Mouse (Mus musculus) kidney, postnatal 0 days (tissue): ENCODE measurements at regions not wholly inside any gene's neighbourhood (a gene's known extent, or its start where the extent isn't known, plus 50 kb on each side); places are given as distances from the start of the nearest gene placed in this dataset.
"Not testable (repeated sequence)": the region's sequence is repeated elsewhere in the genome, so short reads cannot be mapped to it uniquely, and the experiment has no call there.

Experiments used
- ATAC-seq: fragments of 200-750 bp; cut with Nextera tagmentation; replicated peaks from 2 replicates; pipeline ENCODE4 v1.8.0; 2017; ENCODE audit warnings: low read depth, moderate number of reproducible peaks, moderate TSS enrichment, moderate library complexity; ENCODE audit not compliant: low FRiP score
- DNase-seq: peaks from one replicate; pipeline ENCODE4 v3.0.0-alpha.2; 2016; ENCODE audit warnings: low spot score
- H3K27ac ChIP-seq: fragments of 300-500 bp; sonication (generic); 2 replicates; pipeline ENCODE4 v1.5.1; 2014; ENCODE audit warnings: mild to moderate bottlenecking
- H3K27me3 ChIP-seq: fragments of 300-500 bp; sonication (generic); 2 replicates; pipeline ENCODE4 v1.6.1; 2014; ENCODE audit warnings: low read length, mixed read lengths; ENCODE audit not compliant: insufficient read depth
- H3K36me3 ChIP-seq: fragments of 300-500 bp; sonication (generic); 2 replicates; pipeline ENCODE4 v1.6.1; 2014; ENCODE audit warnings: low read length, mixed read lengths; ENCODE audit not compliant: insufficient read depth
- H3K4me1 ChIP-seq: fragments of 300-500 bp; sonication (generic); replicated peaks from 2 replicates; pipeline ENCODE4 v1.6.1; 2014; ENCODE audit warnings: antibody characterized with exemption, low read length, mixed read lengths; ENCODE audit not compliant: insufficient read depth
- H3K4me2 ChIP-seq: fragments of 300-500 bp; sonication (generic); 2 replicates; pipeline ENCODE4 v1.6.1; 2014; ENCODE audit warnings: mild to moderate bottlenecking, low read length, moderate library complexity, mixed read lengths
- H3K4me3 ChIP-seq: fragments of 300-500 bp; sonication (generic); replicated peaks from 2 replicates; pipeline ENCODE4 v1.5.1; 2014; ENCODE audit warnings: low read depth, low read length
- H3K9ac ChIP-seq: fragments of 300-500 bp; sonication (generic); 2 replicates; pipeline ENCODE4 v1.6.1; 2014; ENCODE audit warnings: low read depth, low read length
- H3K9me3 ChIP-seq: fragments of 300-500 bp; sonication (generic); replicated peaks from 2 replicates; pipeline ENCODE4 v1.6.1; 2016; ENCODE audit warnings: low read length, inconsistent platforms, mixed read lengths
- CTCF ChIP-seq: IDR thresholded peaks from 2 replicates; pipeline ENCODE4 v1.5.1; 2016; ENCODE audit warnings: antibody characterized with exemption, low read depth, mild to moderate bottlenecking, moderate library complexity
- WGBS: fragments of 180-500 bp; shearing (Covaris S2); extraction: QIAGEN DNeasy Blood & Tissue Kit; methylation state at CpG from one replicate; pipeline ENCODE4 v1.1.7; 2014; 5-methylcytosine and 5-hydroxymethylcytosine counted together

- ATAC-seq, result no peak
- no peaks in the 10 kb centered on the region for H3K9me3 ChIP-seq
- H3K27me3 ChIP-seq, result no peaks in the 10 kb centered on the region
- no peak overlapping the region for H3K27ac ChIP-seq
- no peak for TF ChIP-seq CTCF
- no peak overlapping the region for H3K4me3 ChIP-seq
- no peak overlapping the region for H3K4me2 ChIP-seq
- H3K36me3 ChIP-seq, result no peaks in the 10 kb centered on the region
- no peak overlapping the region for H3K9ac ChIP-seq
- H3K4me1 ChIP-seq, result no peaks in the 10 kb centered on the region
- WGBS, result 35% methylated on average over 7 of the region's 7 CpGs
- no peak for DNase-seq
Measured at GRCm38 (mm10) chr11:91206470-91206869, 370.9 kb downstream of the Kif2b start.

DNA sequence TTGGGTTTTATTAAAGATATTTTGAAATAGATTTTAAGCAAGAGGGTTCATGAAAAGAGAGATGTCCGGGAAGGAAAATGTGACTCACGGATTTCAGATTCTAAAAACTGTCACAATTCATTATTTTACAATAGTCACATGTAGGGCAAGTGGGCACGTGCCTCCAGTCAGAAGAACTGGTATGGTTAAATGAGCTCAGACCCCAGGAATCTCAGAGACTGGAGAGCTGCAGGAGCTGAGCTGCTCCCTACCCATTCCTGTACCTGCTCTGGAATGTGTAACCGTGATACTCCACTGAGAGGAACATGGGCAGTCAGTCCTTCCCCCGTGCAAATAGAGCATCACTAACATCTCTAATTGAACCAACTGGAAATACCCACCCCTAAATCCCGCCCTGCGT lies 372.9 kb downstream of the Kif2b start:
- Histone ChIP-seq H3K4me2 (no peak overlapping the region), H3K4me1 (no peaks in the 10 kb centered on the region), H3K9me3 (no peaks in the 10 kb centered on the region), H3K27ac (no peak overlapping the region), H3K27me3 (no peaks in the 10 kb centered on the region), H3K9ac (no peak overlapping the region), H3K36me3 (no peaks in the 10 kb centered on the region), H3K4me3 (no peak overlapping the region)
- 74% methylated on average over 7 of the region's 7 CpGs for WGBS
- no peak for ATAC-seq
- no peak for TF ChIP-seq CTCF
- DNase-seq, result no peak

- no peak for TF ChIP-seq CTCF
- 27% methylated on average over 4 of the region's 4 CpGs for WGBS
- no peaks in the 10 kb centered on the region for H3K4me1 ChIP-seq
- H3K4me3 ChIP-seq, result no peak overlapping the region
- H3K9me3 ChIP-seq, result no peaks in the 10 kb centered on the region
- no peaks in the 10 kb centered on the region for H3K27me3 ChIP-seq
- ATAC-seq (no peak), DNase-seq (no peak)
- no peak overlapping the region for H3K27ac ChIP-seq
- no peaks in the 10 kb centered on the region for H3K36me3 ChIP-seq
- no peak overlapping the region for H3K4me2 ChIP-seq
- H3K9ac ChIP-seq, result no peak overlapping the region
Measured at GRCm38 (mm10) chr11:91196841-91197240, 380.5 kb downstream of the Kif2b start.

DNA sequence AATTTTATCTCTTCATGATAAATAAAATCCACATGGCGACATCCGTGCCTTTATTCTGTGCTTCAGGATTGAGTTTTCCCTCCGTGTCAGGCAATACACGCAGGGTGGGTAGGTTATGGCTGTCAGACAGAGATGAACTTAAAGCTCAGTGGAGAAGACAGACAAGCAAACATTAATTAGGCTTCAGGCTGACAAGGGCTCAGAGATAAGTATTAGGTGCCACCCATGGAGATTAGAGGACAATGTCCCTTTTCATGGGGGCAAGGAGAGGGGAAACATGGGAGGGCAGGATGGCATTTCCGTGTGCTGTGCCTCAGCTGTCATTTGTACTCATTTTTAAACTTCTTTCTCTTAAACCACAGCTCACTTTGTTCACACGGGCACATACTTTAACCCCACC lies 381.0 kb downstream of the Kif2b start:
- Histone ChIP-seq H3K27ac (no peak overlapping the region), H3K4me3 (no peak overlapping the region), H3K9me3 (no peaks in the 10 kb centered on the region), H3K36me3 (no peaks in the 10 kb centered on the region), H3K27me3 (no peaks in the 10 kb centered on the region), H3K4me2 (no peak overlapping the region), H3K9ac (no peak overlapping the region), H3K4me1 (no peaks in the 10 kb centered on the region)
- WGBS, result 42% methylated on average over 6 of the region's 6 CpGs
- ATAC-seq (no peak), DNase-seq (no peak)
- no peak for TF ChIP-seq CTCF

DNA sequence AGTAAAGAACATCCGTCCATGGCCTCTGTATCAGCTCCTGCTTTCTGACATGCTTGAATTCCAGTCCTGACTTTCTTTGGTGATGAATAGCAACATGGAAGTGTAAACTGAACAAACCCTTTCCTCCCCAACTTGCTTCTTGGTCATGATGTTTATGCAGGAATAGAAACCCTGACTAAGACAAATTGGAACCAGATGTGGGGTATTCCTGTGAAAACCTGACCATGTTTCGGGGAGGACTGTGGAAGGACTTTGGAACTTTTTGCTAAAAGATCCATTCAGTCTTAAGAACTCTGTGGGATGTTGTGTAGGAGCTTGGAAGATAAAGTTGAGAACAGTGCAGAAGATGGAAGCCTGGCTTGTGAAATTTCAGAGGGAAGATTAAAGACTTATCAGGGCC lies 410.0 kb downstream of the Kif2b start:
- H3K9me3 ChIP-seq, H3K36me3 ChIP-seq, H3K4me2 ChIP-seq, DNase-seq, ATAC-seq, H3K4me1 ChIP-seq, H3K9ac ChIP-seq, H3K4me3 ChIP-seq, H3K27me3 ChIP-seq, H3K27ac ChIP-seq: not testable (repeated sequence)
- WGBS, result 41% methylated on average over 2 of the region's 2 CpGs

- no peak overlapping the region for H3K4me2 ChIP-seq
- DNase-seq (peak; percentile 36), ATAC-seq (no peak)
- H3K27me3 ChIP-seq, result no peaks in the 10 kb centered on the region
- H3K4me3 ChIP-seq, result no peak overlapping the region
- no peak for TF ChIP-seq CTCF
- H3K27ac ChIP-seq, result no peak overlapping the region
- H3K36me3 ChIP-seq, result no peaks in the 10 kb centered on the region
- no peaks in the 10 kb centered on the region for H3K9me3 ChIP-seq
- no peaks in the 10 kb centered on the region for H3K4me1 ChIP-seq
- WGBS, result 59% methylated on average over 9 of the region's 9 CpGs
- no peak overlapping the region for H3K9ac ChIP-seq
Measured at GRCm38 (mm10) chr11:91133753-91134270, 443.5 kb downstream of the Kif2b start.

DNA sequence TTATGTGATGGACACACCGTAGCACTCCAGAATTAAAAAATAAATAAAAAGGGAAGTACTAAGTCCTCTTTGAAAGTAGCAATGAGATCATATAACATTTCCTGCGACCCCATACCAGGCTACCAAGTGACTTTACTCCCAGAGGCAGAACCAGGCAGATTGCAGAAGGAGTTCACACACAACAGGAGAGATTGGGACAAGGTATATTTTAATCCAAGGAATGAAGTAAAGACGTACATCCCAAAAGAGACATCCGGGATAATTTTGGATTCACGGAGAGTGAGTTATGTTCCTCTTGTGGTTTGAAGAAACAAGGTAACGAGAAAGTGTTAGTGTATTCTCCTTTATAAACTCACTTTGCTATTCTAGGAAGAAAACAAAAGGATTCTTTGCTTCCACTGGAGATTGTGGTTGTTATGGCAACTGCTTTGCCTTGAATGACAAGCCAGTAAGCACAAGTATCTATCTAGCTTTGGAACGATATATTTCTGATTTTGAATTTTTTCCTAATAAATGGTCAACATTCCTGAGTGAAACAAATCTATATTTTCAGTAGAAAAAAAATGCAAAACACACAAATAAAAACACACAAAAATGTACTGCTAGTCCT lies 444.5 kb downstream of the Kif2b start:
- H3K27me3 ChIP-seq, result no peaks in the 10 kb centered on the region
- H3K4me3 ChIP-seq, result no peak overlapping the region
- ATAC-seq (no peak), DNase-seq (no peak)
- WGBS, result 81% methylated on average over 7 of the region's 7 CpGs
- H3K9ac ChIP-seq, result no peak overlapping the region
- no peak overlapping the region for H3K27ac ChIP-seq
- no peaks in the 10 kb centered on the region for H3K4me1 ChIP-seq
- no peaks in the 10 kb centered on the region for H3K9me3 ChIP-seq
- no peaks in the 10 kb centered on the region for H3K36me3 ChIP-seq
- H3K4me2 ChIP-seq, result no peak overlapping the region
- no peak for TF ChIP-seq CTCF
